Mouse (Mus musculus) c-Kit-negative CD71-positive TER-119-positive erythroid progenitor cells, embryonic 14.5 days (primary cell): ENCODE results near the gene Hmgcll1.
"Not testable (repeated sequence)": the region's sequence is repeated elsewhere in the genome, so short reads cannot be mapped to it uniquely, and the experiment has no call there.

Source experiments
- DNase-seq: peaks from one replicate; pipeline ENCODE4 v3.0.0-alpha.2; 2013; ENCODE audit warnings: low read depth, low spot score

The Hmgcll1 gene

DNA sequence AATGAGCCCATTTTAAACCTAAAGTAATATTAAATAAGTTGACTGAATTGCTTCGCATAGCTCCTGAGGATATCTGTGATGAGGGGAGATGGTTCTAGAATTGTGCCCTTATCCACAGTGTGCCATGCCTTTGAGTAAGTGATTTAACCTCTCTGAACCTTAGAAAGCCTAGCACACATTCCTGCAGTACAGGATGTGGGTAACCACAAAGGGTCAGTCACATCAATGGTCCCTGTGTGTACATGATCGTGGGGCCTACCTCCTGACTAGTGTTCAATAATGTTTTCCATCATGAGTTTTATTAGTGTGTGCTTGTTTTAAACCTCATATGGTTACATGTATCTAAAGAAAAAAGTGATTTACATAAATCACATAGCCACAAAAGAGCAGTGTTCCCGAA lies 46.3 kb downstream of the Hmgcll1 start:
- DNase-seq = no peak

DNA sequence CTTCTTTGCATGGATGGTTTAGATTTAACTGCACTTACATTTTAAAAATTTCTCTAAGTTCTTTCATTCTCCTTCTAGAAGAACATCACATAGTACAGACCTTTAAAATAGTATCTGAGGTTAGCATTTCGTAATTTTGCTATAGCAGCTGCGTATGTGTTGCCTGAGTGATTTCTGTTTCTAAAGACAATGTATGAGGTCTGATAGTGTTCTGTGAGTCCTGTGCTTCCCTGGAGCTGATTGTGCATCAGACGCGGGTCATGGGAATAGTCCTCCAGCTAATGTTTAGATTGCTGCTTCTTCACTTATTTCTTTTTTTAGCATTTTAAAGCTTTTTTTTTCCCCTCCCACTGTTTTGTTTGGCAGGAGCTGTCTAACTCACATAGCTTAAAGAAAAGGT lies 46.8 kb downstream of the Hmgcll1 start:
- no peak for DNase-seq

DNA sequence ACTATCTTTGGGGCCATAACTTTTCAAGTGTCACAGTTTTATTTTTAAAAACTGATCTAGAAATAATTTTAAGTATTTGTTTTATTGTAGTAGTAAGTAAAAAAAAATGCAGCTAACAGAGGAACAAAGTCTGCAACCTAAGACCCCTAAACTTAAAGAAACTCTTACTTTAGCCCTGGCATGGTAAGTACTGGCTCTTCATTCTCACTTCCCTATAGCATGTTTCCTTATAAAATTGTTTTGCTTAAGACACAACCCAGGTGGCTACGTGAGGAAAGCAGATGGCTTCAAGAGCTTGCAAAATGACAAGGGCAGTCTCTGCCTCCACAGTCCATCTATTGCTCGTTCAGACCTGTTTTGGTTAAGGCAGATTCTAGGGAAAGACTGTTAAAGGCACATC lies 49.5 kb downstream of the Hmgcll1 start:
- DNase-seq = no peak

DNA sequence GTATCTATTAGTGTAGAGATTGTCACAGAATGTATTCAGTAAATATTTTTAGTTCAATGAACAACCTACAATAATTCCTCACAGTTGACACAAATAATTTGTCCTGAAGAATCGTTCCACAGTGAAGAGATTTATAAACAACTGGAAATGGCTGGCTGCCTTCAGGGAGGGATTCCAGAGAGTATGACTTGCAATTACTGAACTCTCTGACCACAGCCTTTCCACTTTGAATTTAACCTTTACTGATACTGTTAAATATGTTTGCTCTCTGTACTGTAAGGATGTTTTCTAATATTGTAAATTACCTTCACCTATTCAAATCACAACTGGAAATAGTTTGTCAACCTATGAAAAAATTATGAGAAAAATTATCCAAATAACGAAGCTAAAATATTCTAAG lies 76.9 kb downstream of the Hmgcll1 start:
- DNase-seq = no peak

DNA sequence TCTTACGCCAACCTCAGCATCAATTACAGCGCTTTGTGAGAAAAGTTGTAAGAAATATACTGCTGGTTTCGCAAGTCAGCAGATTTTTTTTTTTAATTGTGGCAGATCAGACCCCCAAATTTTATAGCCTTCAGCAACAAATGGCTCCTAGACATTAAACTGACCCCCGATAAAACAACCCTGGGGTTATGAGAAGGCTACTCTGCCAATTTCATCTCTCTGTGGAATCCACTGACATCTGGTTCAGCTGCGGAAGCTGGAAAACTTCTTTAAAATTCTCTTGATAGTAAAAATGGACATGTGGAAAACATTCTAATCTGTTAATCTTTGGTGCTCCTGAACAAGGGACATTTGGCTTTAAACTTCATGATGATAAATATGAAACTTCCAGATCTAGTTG lies 82.6 kb downstream of the Hmgcll1 start:
- no peak for DNase-seq

DNA sequence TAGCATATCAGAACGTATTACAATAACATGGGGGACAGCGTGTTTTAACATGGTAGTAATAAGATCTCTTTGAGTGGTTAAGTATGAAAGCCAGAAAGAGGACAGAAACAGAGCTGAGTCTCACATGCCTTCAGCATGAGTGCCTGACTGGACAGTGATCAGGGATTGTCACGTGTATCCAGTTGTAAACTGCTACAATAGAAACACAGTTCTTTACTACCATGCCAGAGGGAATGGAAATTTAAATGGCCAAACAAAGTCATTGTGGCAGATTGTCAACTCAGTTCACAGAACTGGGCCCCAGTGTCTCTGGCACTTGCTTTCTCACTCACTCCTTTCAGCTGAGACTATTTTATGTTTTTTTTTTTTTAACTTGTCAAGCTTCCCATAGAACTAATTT lies 85.3 kb downstream of the Hmgcll1 start:
- DNase-seq = no peak

DNA sequence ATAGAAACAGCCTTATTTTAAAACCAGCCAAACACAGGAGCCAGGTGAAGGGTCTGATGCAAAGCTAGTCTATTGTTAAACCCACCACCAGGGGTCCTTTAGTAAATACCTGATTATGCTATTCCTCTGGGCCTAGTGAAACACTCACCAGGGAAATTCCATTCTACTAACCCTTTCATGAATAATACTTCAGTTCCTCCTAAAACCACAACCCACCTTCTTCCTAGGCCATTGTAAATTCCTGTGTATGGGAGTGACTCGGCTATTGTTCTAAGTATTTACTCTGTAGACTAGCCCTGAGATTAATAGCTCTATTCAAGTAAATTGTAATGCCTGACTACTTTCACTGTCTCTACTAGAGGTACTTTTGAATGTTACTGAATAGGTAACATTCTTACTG lies 89.8 kb downstream of the Hmgcll1 start:
- DNase-seq = not testable (repeated sequence)

DNA sequence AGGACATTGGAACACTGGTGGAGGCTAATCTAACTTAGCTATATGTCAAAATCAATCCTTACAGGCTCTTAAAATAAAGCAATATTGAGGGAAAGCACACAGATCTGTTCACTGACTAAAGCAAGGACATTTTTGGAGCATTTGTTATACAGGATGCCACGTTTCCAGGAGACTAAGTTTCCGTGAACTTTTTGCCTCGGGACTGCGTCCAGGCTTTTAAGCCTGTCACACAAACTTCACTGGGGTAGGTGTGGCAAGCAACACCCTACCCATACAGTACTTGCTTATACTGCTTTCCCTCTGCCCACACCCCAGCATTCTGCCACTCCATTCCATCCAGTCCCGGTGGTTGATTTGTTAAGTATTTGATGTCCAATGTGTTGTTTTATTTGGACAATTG lies 90.2 kb downstream of the Hmgcll1 start:
- DNase-seq = no peak

DNA sequence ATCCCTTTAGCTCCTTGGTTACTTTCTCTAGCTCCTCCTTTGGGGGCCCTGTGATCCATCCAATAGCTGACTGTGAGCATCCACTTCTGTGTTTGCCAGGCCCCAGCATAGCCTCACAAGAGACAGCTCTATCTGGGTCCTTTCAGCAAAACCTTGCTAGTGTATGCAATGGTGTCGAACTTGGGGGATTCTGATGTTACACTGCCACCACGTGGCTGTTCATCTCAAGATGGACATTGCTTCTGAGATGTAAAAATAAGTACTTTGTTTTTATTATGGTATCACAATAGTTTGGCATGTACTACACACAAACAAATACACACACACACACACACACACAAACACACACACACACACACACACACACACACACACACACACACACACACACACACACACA lies 108.2 kb downstream of the Hmgcll1 start:
- DNase-seq = not testable (repeated sequence)

DNA sequence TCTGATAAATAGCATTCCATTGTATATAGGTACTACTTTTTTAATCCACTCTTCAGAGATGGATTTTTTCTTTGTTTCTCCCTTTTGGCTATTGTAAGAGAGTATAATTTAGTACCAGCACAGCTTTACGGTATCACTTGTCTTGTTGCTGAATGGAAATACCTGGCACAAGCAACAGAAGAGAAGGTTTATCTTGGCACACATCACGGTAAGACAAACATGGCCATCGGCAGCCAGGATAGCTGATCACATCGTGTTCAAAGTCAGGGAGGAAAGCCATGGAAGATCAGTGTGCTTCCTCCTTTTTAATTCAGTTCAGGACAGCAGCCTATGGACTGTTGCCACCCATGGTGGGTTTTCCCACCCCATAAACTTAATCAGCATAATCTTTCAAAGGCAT lies 109.6 kb downstream of the Hmgcll1 start:
- no peak for DNase-seq

DNA sequence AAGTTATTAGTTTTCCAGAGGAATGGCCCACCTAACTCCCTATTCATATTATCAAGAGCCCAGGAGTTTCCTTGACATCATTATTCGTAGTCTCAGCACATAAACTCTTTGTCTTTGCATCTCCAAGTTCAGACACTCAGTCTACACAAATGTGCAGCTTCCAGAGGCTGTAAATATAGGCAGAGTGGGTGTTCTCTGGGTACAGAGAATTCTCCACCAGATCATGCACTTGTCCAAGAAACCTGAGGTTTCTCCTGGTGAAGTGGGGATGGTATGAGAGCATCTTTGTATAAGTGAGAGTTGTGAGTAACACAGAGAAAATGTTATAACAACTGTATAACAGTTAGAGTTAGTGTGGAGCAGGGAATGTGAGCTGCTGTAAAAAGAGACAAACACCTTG lies 114.7 kb downstream of the Hmgcll1 start:
- no peak for DNase-seq

DNA sequence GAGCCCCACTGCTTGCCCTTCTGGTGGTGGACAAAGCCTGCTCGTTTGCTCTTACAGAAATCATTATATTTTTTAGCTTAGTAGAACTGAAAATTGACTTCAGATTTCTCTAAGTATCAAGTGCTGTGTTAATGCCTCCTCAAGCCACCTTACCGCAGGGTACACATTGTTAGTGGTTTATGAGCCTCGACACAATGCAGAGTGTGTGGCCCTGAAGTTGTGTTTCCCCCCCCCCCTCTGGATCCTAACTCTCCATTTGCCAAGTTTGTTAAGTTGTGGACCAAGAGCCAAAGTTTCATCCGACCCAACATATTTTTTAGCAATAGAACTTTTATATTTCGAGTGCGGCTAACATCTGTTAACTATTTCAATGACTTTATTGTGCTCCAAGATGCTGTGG lies 119.4 kb downstream of the Hmgcll1 start:
- DNase-seq = no peak

DNA sequence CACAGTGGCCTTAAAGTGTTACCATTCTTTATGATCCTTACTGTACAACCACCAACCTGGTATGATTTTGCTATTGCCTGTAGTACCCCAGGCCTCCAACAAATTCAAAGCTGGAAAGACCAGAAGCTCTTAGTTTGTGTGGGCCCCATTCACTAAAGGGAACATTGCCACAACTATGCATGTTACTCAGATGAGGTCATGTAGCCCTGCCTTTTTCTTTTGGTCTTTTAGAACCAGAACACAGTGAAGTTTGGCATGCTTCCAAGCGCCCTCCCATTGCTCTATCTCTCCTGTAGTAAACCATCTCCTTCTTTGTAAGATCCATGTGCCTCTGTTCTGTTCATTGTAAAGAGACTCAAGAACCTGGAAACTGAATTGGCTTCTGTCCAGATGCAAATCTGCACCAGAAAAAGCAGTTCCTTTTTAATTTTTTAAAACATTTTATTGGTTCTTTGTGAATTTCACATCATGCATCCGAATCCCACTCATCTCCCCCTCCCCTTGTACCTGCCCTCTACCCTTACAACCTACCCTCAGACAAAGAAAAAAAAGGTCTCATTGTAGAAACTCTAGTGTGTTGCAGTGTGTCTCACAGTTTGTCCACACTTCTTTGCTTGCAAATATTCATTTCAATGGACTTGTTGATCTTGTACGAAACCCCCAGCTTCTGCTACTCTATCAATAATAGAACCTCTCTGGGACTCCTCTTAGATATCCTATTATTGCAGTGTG lies 123.9 kb downstream of the Hmgcll1 start:
- DNase-seq = no peak

DNA sequence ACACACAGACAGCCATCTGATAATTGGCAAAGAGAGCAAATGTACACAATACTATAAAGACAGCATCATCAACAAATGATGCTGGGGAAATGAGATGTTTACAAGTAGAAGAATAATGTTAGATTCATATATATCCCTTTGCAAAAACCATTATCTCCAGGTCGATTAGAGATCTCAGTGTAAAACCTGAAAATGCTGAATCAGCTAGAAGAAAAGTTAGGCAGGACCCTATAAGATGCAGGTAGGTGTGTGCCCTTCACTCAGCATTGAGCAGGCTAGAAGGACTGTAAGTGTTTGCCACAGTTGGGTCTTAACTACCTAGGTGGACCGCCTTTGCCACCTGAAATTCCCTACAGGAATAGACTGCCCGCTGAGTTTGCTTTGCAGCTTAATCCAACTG lies 130.9 kb downstream of the Hmgcll1 start:
- DNase-seq = no peak

DNA sequence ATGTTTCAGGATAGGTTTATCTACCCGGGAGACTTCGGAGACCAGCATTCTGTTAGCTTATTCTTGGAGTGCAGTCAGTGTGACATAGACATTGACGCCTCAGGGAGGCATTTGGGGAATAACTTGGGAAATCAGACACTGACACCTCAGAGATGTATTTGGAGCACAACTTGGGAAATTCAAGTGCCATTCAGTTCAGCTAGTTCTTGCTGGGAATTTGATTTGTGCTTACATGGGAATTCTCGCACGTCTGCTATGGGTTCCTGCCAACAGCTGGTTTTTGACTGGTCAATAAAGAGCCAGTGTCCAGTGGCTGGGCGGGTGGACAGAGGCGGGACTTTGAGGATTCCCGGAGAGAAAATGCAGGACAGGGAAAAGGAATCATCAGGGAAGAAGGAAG lies 147.8 kb downstream of the Hmgcll1 start:
- no peak for DNase-seq

DNA sequence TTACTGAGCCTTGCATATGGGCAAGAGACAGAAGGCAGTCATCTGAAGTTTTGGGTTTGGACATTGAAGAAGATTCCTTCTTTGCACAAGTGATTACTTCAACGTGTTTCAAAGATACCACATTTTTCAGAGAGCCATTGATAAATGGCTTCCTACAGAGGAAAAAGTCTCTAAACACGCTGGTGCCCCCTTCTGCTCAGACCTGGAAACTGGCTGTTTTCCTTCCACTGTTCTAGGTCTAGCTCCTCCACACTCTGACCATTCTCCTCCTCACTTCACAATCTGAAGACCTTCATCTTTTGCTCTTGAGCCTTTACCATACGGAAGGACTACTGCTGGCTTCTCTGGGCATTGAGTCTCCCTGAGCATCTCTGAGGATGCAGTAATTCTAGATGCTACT lies 153.7 kb downstream of the Hmgcll1 start:
- DNase-seq = no peak

DNA sequence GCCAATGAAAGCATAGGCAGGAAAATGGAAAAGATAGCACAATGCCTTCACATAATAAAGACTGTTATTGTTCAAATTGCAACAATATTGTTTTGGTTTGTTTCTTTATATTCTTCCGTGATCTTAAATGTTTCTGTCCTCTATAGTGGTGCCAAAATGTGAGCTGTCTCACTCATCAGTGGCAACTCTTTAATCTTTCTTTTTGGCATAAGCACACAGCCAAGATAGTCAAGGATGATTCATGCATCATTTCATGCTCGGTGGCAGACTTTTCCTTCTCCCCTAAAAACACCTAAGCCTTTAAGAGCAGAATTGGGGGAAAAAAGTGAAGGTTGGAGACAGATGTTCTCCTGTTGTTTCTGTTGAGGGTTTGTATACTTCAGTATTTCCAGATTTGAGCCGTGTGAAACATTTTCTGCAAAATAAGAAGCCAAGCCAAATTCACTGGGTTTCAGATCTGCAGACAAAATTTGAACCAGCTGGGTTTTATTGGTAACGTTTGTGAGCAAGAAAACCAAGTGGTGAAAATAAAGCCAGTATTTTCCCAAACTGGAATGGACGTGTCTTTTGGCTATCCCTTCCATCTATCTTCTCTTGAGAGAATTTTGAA lies 158.1 kb downstream of the Hmgcll1 start:
- DNase-seq = no peak

DNA sequence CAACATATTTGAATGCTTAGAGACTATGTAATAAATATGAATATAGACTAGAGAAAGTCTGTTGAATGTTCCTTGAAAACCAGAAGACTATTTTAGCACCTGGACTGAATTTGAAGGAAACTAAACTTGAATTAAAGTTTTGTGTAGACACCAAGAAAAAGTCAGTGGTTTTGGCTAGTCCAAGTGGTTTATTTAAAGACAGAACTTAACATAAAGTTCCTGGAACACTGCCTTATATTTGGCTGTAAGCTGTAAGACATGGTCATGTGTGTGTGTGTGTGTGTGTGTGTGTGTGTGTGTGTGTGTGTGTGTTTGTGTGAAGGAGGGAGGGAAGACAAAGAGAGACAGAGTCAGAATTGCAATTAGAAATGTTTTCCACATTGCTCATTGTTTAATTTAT lies 164.6 kb downstream of the Hmgcll1 start:
- no peak for DNase-seq
